Mouse (Mus musculus): ENCODE results near the gene Plk5.

GRCm38 (mm10) chr10:80314494-80315001 lies 41.7 kb upstream of the Plk5 start:
- TF ChIP-seq CTCF (IDR thresholded peaks at IDR 0.05; ENCODE audit: borderline replicate concordance, insufficient read depth, low read depth, low read length), result no peak
- no peak for TF ChIP-seq POLR2A (IDR thresholded peaks at IDR 0.05; ENCODE audit: borderline replicate concordance, insufficient read depth, low read length)

Measured in cerebellum, adult 2 months (tissue).